Mouse (Mus musculus) Patski (cell line): ENCODE results near the gene Tmem115. TPM values are rescaled to one million over a fixed set of nuclear protein-coding genes. Genes with fewer than 3 reads are reported as not detected.
"Not testable (repeated sequence)": the region's sequence is repeated elsewhere in the genome, so short reads cannot be mapped to it uniquely, and the experiment has no call there.

ENCODE experiments used
- ATAC-seq: fragments of 100-300 bp; one replicate; pipeline ENCODE4 v1.8.0; 2021
- CTCF ChIA-PET: fragments of 350-600 bp; sonication (Branson Sonifier 250); formaldehyde crosslinking; loops from one replicate; lab custom pipeline; 2022; ENCODE audit warnings: inconsistent platforms; lab: Charles Lee
- POLR2A ChIA-PET: fragments of 350-600 bp; sonication (Branson Sonifier 250); formaldehyde crosslinking; loops from one replicate; lab custom pipeline; 2022; ENCODE audit warnings: antibody characterized with exemption, inconsistent platforms; lab: Charles Lee
- DNase-seq: peaks from one replicate; pipeline ENCODE4 v3.0.0-alpha.2; 2011; ENCODE audit warnings: low read depth, low spot score
- H3K27me3 ChIP-seq: fragments of 371-371 bp; one replicate; pipeline ENCODE4 v1.5.1; 2021
- CTCF ChIP-seq: fragments of 100-300 bp; IDR thresholded peaks from one replicate; pipeline ENCODE4 v1.5.1; 2021
- in situ Hi-C: fragments of 300-500 bp; cut with MboI; formaldehyde crosslinking; loops from 3 replicates; pipeline ENCODE4 v1.11.1; 2018; ENCODE audit warnings: low pct_unique_long_range_greater_than_20kb, mixed read lengths
- polyA plus RNA-seq: library from polyadenylated mRNA; unstranded; gene quantifications from one replicate; pipeline ENCODE4 v1.2.3, GENCODE M21; 2021

Gene Tmem115
- polyA plus RNA-seq, 1 experiment from 2014 or later = 41.1 TPM

- CTCF ChIA-PET = interaction anchor here (2.0 to 4.3 kb wide), 4 partner anchors 11 to 77 kb away, joined by 5 to 19 read pairs (median 8); partner anchors contain the start of genes Hyal3, Ifrd2 and Naa80
- POLR2A ChIA-PET = interaction anchor here (0.9 to 1.3 kb wide), 3 partner anchors 13 to 72 kb away, joined by 3 to 5 read pairs (median 5); partner anchors contain the start of gene Ifrd2
- TF ChIP-seq CTCF = no peak
- DNase-seq = no peak
- H3K27me3 ChIP-seq = no peaks in the 10 kb centered on the region
- peak; percentile 72 for ATAC-seq
- in situ Hi-C loops = no loop called here
Measured at GRCm38 (mm10) chr9:107568331-107569261, 34.9 kb downstream of the Tmem115 start.

- in situ Hi-C loops = no loop called here
- DNase-seq (no peak), ATAC-seq (peak; percentile 13)
- ChIA-PET CTCF (interaction anchor here (2.0 to 4.3 kb wide), 3 partner anchors 10 to 76 kb away, joined by 5 to 19 read pairs (median 8); partner anchors contain the start of genes Hyal3, Ifrd2 and Naa80), POLR2A (interaction anchor here (0.6 to 1.3 kb wide), 4 partner anchors 10 to 166 kb away, joined by 3 to 8 read pairs (median 4); partner anchors contain the start of genes Hyal3 and Ifrd2)
- no peaks in the 10 kb centered on the region for H3K27me3 ChIP-seq
- no peak for TF ChIP-seq CTCF
Measured at GRCm38 (mm10) chr9:107569270-107569669, 35.5 kb downstream of the Tmem115 start.

- H3K27me3 ChIP-seq = no peaks in the 10 kb centered on the region
- in situ Hi-C loops = no loop called here
- ChIA-PET POLR2A (interaction anchor here (0.6 to 1.3 kb wide), 3 partner anchors 10 to 165 kb away, joined by 3 to 8 read pairs (median 3); partner anchors contain the start of gene Hyal3), CTCF (interaction anchor here (0.6 to 4.3 kb wide), 4 partner anchors 10 to 75 kb away, joined by 3 to 19 read pairs (median 6); partner anchors contain the start of genes Hyal3, Ifrd2 and Naa80)
- DNase-seq (no peak), ATAC-seq (no peak)
- no peak for TF ChIP-seq CTCF
Measured at GRCm38 (mm10) chr9:107570016-107570415, 36.3 kb downstream of the Tmem115 start.

- CTCF ChIA-PET = interaction anchor here (4.3 kb wide), 1 partner anchor 9 kb away, joined by 19 read pairs; the partner anchor contains the start of genes Hyal3 and Naa80
- in situ Hi-C loops = no loop called here
- DNase-seq (no peak), ATAC-seq (no peak)
- POLR2A ChIA-PET = interaction anchor here (1.3 kb wide), 1 partner anchor 10 kb away, joined by 8 read pairs; the partner anchor contains the start of gene Hyal3
- H3K27me3 ChIP-seq = no peaks in the 10 kb centered on the region
- no peak for TF ChIP-seq CTCF
Measured at GRCm38 (mm10) chr9:107570845-107571244, 37.1 kb downstream of the Tmem115 start.

GRCm38 (mm10) chr9:107571534-107572326 is 38.0 kb downstream of the Tmem115 start:
- in situ Hi-C loops = no loop called here
- DNase-seq = no peak
- CTCF ChIA-PET = interaction anchor here (1.9 to 4.3 kb wide), 2 partner anchors 8 to 72 kb away, joined by 7 to 19 read pairs; partner anchors contain the start of genes Hyal3 and Naa80

GRCm38 (mm10) chr9:107572327-107572662 is 38.5 kb downstream of the Tmem115 start:
- H3K27me3 ChIP-seq = no peaks in the 10 kb centered on the region
- POLR2A ChIA-PET = interaction anchor here (0.7 kb wide), 1 partner anchor 9 kb away, joined by 3 read pairs; the partner anchor contains the start of gene Tusc2
- ATAC-seq (no peak), DNase-seq (no peak)
- no peak for TF ChIP-seq CTCF
- CTCF ChIA-PET = interaction anchor here (1.9 kb wide), 1 partner anchor 72 kb away, joined by 7 read pairs; no protein-coding TSS in a partner anchor
- in situ Hi-C loops = no loop called here

More at GRCm38 (mm10) chr9:107571534-107572326, 38.0 kb downstream of the Tmem115 start:
- POLR2A ChIA-PET = interaction anchor here (0.7 kb wide), 1 partner anchor 9 kb away, joined by 3 read pairs; the partner anchor contains the start of gene Tusc2
- TF ChIP-seq CTCF = no peak
- ATAC-seq = no peak
- no peaks in the 10 kb centered on the region for H3K27me3 ChIP-seq

GRCm38 (mm10) chr9:107573774-107574173 is 40.0 kb downstream of the Tmem115 start:
- H3K27me3 ChIP-seq, DNase-seq, POLR2A ChIA-PET, in situ Hi-C loops, ATAC-seq: not testable (repeated sequence)
- CTCF ChIA-PET = interaction anchor here (1.3 kb wide), 1 partner anchor 72 kb away, joined by 3 read pairs; no protein-coding TSS in a partner anchor

- no peak for TF ChIP-seq CTCF
- DNase-seq = no peak
- ATAC-seq = no peak
- ChIA-PET CTCF (interaction anchor here (1.1 kb wide), 1 partner anchor 10 kb away, joined by 3 read pairs; no protein-coding TSS in a partner anchor), POLR2A (interaction anchor here (0.8 to 1.2 kb wide), 2 partner anchors 18 to 19 kb away, joined by 3 read pairs; no protein-coding TSS in a partner anchor)
- in situ Hi-C loops = no loop called here
- H3K27me3 ChIP-seq = no peaks in the 10 kb centered on the region
Measured at GRCm38 (mm10) chr9:107575579-107576356, 42.0 kb downstream of the Tmem115 start.
